Mouse (Mus musculus) olfactory bulb, adult 2 months (tissue): ENCODE measurements around the gene Ctsw.

ENCODE experiments used
- CTCF ChIP-seq: fragments of 200-500 bp; IDR thresholded peaks from 2 replicates; pipeline ENCODE4 v1.5.1; 2012; ENCODE audit warnings: low read depth, mild to moderate bottlenecking, low read length, moderate library complexity; ENCODE audit not compliant: insufficient read depth
- POLR2A ChIP-seq: fragments of 200-500 bp; IDR thresholded peaks from 2 replicates; pipeline ENCODE4 v1.6.1; 2012; ENCODE audit warnings: mild to moderate bottlenecking, low read depth, low read length, moderate library complexity; ENCODE audit not compliant: insufficient read depth

DNA sequence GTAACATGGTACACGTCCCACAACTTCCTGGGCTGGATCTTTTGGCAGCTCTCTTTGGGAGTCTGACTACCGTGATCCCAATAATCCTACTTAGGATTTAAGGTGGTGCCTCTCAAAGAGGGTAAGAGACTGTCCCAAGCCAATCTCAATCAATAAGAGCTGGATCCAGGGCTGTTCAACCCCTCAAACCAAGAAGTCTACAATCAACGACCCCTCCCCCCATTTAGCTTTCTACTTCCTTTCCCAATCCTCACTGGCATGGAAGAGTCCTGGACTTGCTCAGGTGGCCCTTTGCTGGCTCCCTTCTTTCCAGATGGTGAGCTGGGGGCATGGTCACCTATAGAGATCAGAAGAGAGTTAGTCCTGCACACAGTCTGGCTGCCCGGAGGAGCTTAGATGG lies 18.5 kb upstream of the Ctsw start:
- TF ChIP-seq CTCF (no peak), POLR2A (no peak)
